Mouse (Mus musculus): Measurements from ENCODE around the gene Zc3h12d.

GRCm38 (mm10) chr10:7861259-7861936 is 29.1 kb downstream of the Zc3h12d start:
- TF ChIP-seq ZC3H11A (IDR thresholded peaks at IDR 0.05; ENCODE audit: borderline replicate concordance, low read depth, low read length) (no peak), CHD2 (IDR thresholded peaks at IDR 0.05; ENCODE audit: low read depth, low read length) (no peak), MAFK (IDR thresholded peaks at IDR 0.05; ENCODE audit: insufficient read depth, low read depth, low read length) (no peak)

All from ES-E14 (cell line).